Mouse (Mus musculus): ENCODE measurements around the gene Cdh4. TPM values are rescaled to one million over a fixed set of nuclear protein-coding genes. Genes with fewer than 3 reads are reported as not detected.

Gene Cdh4
- polyA plus RNA-seq, 1 experiment from 2014 or later, result 1.1 TPM

DNA sequence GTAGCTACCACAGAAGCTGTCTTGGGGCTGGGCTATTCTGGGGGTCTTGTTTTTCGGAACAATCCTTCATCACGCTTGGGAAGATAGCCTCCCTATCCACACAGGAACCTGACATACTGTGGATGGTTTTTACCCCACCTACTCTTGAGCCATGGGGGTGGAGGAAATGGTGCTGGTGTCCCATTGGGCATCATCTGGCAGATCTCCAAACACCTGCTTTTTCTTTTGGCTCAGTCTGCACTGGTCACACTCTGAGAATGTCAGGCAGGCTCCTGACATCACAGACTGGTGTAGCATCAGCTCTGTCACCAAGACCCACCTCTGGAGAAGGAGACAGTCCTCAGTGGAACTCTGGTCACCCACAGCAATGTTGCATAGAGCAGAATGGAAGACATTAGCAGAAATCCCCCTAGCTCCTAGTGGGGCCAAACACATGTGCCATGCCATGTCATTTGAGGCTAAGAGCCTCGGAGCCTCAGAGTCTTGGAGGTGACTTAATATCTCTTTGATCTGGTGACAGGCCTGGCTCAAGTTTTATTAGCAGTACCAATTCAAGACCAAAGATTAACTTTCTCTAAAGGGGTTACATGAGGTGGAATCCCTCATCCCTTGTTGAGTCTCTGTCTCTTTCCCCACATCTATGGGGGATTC, 95.7 kb downstream of the Cdh4 start:
- Histone ChIP-seq H3K4me3 (no peak overlapping the region), H3K4me2 (0 out of 2 replicates have a peak overlapping the region, but pooled peaks have one; percentile 7), H3K4me1 (replicated peaks) (no peaks in the 10 kb centered on the region; the same call in 1 of the 2 replicates), H3K9ac (no peak overlapping the region), H3K27me3 (replicated peaks) (peaks cover 10% of the 10 kb centered on the region; the same call in 1 of the 2 replicates), H3K9me3 (replicated peaks) (no peaks in the 10 kb centered on the region), H3K36me3 (no peaks in the 10 kb centered on the region), H3K27ac (ENCODE audit: poor library complexity, severe bottlenecking) (no peak overlapping the region)
- WGBS, result 49% methylated on average over 3 of the region's 3 CpGs
- ATAC-seq (ENCODE audit: insufficient number of reproducible peaks, low FRiP score), result peak; percentile 37; the same call in 1 of the 2 replicates

DNA sequence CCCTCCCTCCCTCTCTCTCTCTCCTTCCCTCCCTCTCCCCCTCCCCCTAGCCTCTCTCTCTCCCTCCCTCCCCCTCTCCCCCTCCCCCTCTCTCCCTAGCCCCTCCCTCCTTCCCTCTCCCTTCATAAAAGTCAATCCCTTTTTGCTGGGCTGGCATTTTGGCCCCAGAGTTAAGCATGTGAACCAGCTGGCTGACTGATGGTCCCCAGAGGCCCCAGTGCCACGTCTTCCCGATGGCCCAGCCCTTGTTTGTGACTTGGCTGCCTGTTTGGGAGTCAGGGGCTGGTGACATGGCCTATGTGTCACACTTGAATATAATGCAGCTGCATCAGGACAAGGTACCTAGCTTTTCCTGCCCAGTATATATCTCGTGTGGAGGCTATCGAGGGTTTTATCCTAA, 96.3 kb downstream of the Cdh4 start:
- no peak for ATAC-seq (ENCODE audit: insufficient number of reproducible peaks, low FRiP score)
- H3K27me3 ChIP-seq (replicated peaks), result 0 out of 2 replicates have a peak, but pooled peaks cover 10% of the 10 kb centered on the region
- no peak overlapping the region for H3K27ac ChIP-seq (ENCODE audit: poor library complexity, severe bottlenecking)
- no peak overlapping the region for H3K4me2 ChIP-seq
- H3K36me3 ChIP-seq, result no peaks in the 10 kb centered on the region
- no peaks in the 10 kb centered on the region for H3K9me3 ChIP-seq (replicated peaks)
- WGBS, result 53% methylated on average over 4 of the region's 4 CpGs
- no peak overlapping the region for H3K9ac ChIP-seq
- no peak overlapping the region for H3K4me3 ChIP-seq
- no peaks in the 10 kb centered on the region; the same call in 1 of the 2 replicates for H3K4me1 ChIP-seq (replicated peaks)

- Histone ChIP-seq H3K4me3 (no peak overlapping the region), H3K9me3 (replicated peaks) (no peaks in the 10 kb centered on the region), H3K4me2 (no peak overlapping the region), H3K36me3 (no peaks in the 10 kb centered on the region), H3K27me3 (replicated peaks) (0 out of 2 replicates have a peak, but pooled peaks cover 10% of the 10 kb centered on the region), H3K4me1 (replicated peaks) (no peaks in the 10 kb centered on the region; the same call in 1 of the 2 replicates), H3K9ac (no peak overlapping the region), H3K27ac (ENCODE audit: poor library complexity, severe bottlenecking) (no peak overlapping the region)
- no peak for ATAC-seq (ENCODE audit: insufficient number of reproducible peaks, low FRiP score)
- WGBS, result 41% methylated on average over 9 of the region's 9 CpGs
These were observed 97.5 kb downstream of the Cdh4 start for GRCm38 (mm10) chr2:179539532-179540245.

- Histone ChIP-seq H3K36me3 (no peaks in the 10 kb centered on the region), H3K4me3 (no peak overlapping the region), H3K27me3 (replicated peaks) (0 out of 2 replicates have a peak, but pooled peaks cover 10% of the 10 kb centered on the region), H3K9ac (no peak overlapping the region), H3K4me2 (no peak overlapping the region), H3K9me3 (replicated peaks) (no peaks in the 10 kb centered on the region), H3K27ac (ENCODE audit: poor library complexity, severe bottlenecking) (no peak overlapping the region), H3K4me1 (replicated peaks) (no peaks in the 10 kb centered on the region; the same call in 1 of the 2 replicates)
- ATAC-seq (ENCODE audit: insufficient number of reproducible peaks, low FRiP score), result no peak
- 88% methylated on average over 4 of the region's 4 CpGs for WGBS
These were observed 98.9 kb downstream of the Cdh4 start for GRCm38 (mm10) chr2:179541096-179541495.

DNA sequence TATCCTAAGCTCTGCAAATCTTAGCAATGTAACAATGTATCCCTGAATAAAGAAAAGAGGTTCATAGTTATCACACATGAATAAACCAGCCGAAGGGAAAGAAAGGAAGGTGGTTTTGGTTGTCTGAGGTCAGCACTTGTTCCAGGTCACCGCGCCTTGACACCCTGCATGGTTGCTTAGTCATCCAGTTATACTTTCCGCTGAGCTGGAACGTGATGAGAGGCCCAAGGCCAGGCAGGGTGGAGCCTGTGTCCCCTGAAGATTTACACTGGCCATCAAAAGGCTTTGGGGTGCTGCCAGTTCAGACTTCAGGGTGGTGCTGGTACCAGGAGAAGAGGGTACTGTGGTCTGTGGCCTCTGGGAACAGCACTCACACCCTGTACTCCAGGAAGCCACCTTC, 105.4 kb downstream of the Cdh4 start:
- Histone ChIP-seq H3K27ac (ENCODE audit: poor library complexity, severe bottlenecking) (no peak overlapping the region), H3K4me1 (replicated peaks) (no peaks in the 10 kb centered on the region), H3K36me3 (no peaks in the 10 kb centered on the region), H3K9ac (no peak overlapping the region), H3K9me3 (replicated peaks) (no peaks in the 10 kb centered on the region), H3K4me3 (no peak overlapping the region), H3K4me2 (no peak overlapping the region), H3K27me3 (replicated peaks) (no peaks in the 10 kb centered on the region)
- no peak for ATAC-seq (ENCODE audit: insufficient number of reproducible peaks, low FRiP score)
- WGBS, result 79% methylated on average over 5 of the region's 5 CpGs

DNA sequence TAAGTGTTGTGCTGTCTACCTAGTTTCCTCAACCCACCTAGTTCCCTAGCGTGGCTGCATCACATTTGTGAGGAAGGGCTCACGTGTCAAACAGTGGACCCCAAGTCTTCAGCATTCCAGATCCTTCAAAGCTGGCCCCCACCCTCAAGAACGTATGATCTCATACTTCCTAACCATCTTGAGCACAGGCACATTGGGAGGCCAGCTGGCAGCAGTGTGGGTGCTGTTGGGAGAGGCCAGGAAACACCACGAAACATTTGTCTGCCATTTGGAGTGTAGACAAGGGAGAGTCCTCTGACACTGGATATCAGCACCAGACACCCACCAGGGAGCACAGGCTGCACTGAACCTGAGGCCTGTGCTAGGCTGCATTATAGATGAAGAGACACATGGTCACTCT, 113.7 kb downstream of the Cdh4 start:
- no peak for ATAC-seq (ENCODE audit: insufficient number of reproducible peaks, low FRiP score)
- WGBS, result 65% methylated on average over 4 of the region's 4 CpGs
- Histone ChIP-seq H3K9me3 (replicated peaks) (no peaks in the 10 kb centered on the region), H3K27ac (ENCODE audit: poor library complexity, severe bottlenecking) (no peak overlapping the region), H3K4me1 (replicated peaks) (no peaks in the 10 kb centered on the region), H3K36me3 (no peaks in the 10 kb centered on the region), H3K4me2 (no peak overlapping the region), H3K27me3 (replicated peaks) (0 out of 2 replicates have a peak, but pooled peaks cover 4% of the 10 kb centered on the region), H3K4me3 (no peak overlapping the region), H3K9ac (no peak overlapping the region)

DNA sequence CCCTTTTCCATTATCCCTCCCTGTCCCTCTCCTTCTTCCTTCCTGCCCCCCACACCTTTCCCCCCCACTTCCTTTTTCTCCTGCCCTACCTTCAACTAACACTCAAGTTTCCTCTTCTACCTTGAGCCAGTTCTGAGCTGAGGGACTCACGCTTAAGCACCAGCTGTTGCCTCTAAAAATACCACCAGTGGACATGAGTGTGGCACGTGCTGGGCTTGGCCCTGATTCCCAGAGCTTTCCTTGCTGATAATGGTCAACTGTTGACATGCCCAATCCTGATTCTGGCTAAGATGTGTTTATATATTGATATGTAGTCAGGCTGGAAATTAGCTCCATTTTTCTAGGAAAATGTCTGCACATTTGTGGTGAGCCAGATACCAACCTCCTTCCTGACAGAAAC, 120.1 kb downstream of the Cdh4 start:
- no peak overlapping the region for H3K9ac ChIP-seq
- no peaks in the 10 kb centered on the region for H3K36me3 ChIP-seq
- no peak overlapping the region for H3K4me3 ChIP-seq
- H3K9me3 ChIP-seq (replicated peaks), result no peaks in the 10 kb centered on the region; the same call in 1 of the 2 replicates
- 19% methylated on average over 2 of the region's 2 CpGs for WGBS
- peaks cover 29% of the 10 kb centered on the region for H3K27me3 ChIP-seq (replicated peaks)
- peaks cover 8% of the 10 kb centered on the region for H3K4me1 ChIP-seq (replicated peaks)
- ATAC-seq (ENCODE audit: insufficient number of reproducible peaks, low FRiP score), result no peak
- no peak overlapping the region for H3K4me2 ChIP-seq
- no peak overlapping the region for H3K27ac ChIP-seq (ENCODE audit: poor library complexity, severe bottlenecking)

DNA sequence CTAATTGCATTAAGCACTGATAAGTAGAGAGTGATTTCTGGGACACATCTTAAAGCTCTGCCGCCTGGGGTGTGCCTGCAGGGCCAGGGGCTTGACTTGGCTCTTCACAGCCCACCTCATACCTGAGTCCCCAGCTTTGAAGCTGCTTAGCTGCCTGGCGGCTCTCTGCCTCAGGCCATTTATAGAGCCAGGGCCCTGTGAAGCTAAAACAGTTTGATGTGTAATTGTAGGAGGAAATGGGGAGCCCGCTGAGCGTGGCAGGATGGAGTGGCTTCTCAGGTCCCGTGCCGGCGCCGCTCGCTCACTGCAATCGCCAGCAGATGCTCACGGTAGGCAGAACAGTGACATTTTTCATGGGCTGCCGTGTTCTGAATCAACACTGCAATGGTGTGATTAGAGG, 123.4 kb downstream of the Cdh4 start:
- Histone ChIP-seq H3K36me3 (no peaks in the 10 kb centered on the region), H3K9ac (no peak overlapping the region), H3K4me1 (replicated peaks) (peaks cover 8% of the 10 kb centered on the region), H3K4me2 (peak overlapping the region; percentile 44), H3K27me3 (replicated peaks) (peaks cover 29% of the 10 kb centered on the region), H3K27ac (ENCODE audit: poor library complexity, severe bottlenecking) (no peak overlapping the region), H3K4me3 (no peak overlapping the region), H3K9me3 (replicated peaks) (peaks cover 8% of the 10 kb centered on the region)
- ATAC-seq (ENCODE audit: insufficient number of reproducible peaks, low FRiP score), result no peak
- WGBS, result 2% methylated on average over 12 of the region's 12 CpGs

- Histone ChIP-seq H3K27me3 (replicated peaks) (peaks cover 29% of the 10 kb centered on the region), H3K36me3 (no peaks in the 10 kb centered on the region), H3K4me3 (no peak overlapping the region), H3K4me1 (replicated peaks) (peaks cover 8% of the 10 kb centered on the region; the same call in 1 of the 2 replicates), H3K27ac (ENCODE audit: poor library complexity, severe bottlenecking) (no peak overlapping the region), H3K9me3 (replicated peaks) (peaks cover 8% of the 10 kb centered on the region), H3K9ac (no peak overlapping the region), H3K4me2 (no peak overlapping the region)
- 84% methylated on average over 8 of the region's 8 CpGs for WGBS
- no peak for ATAC-seq (ENCODE audit: insufficient number of reproducible peaks, low FRiP score)
These were observed 125.7 kb downstream of the Cdh4 start for GRCm38 (mm10) chr2:179567886-179568285.

GRCm38 (mm10) chr2:179569171-179569570, 126.9 kb downstream of the Cdh4 start:
- H3K4me1 ChIP-seq (replicated peaks), result peaks cover 8% of the 10 kb centered on the region; the same call in 1 of the 2 replicates
- 44% methylated on average over 10 of the region's 10 CpGs for WGBS
- no peak overlapping the region for H3K9ac ChIP-seq
- H3K27me3 ChIP-seq (replicated peaks), result peaks cover 29% of the 10 kb centered on the region
- peaks cover 9% of the 10 kb centered on the region for H3K9me3 ChIP-seq (replicated peaks)
- no peaks in the 10 kb centered on the region for H3K36me3 ChIP-seq
- H3K4me3 ChIP-seq, result no peak overlapping the region
- no peak overlapping the region for H3K27ac ChIP-seq (ENCODE audit: poor library complexity, severe bottlenecking)
- no peak for ATAC-seq (ENCODE audit: insufficient number of reproducible peaks, low FRiP score)
- H3K4me2 ChIP-seq, result no peak overlapping the region

DNA sequence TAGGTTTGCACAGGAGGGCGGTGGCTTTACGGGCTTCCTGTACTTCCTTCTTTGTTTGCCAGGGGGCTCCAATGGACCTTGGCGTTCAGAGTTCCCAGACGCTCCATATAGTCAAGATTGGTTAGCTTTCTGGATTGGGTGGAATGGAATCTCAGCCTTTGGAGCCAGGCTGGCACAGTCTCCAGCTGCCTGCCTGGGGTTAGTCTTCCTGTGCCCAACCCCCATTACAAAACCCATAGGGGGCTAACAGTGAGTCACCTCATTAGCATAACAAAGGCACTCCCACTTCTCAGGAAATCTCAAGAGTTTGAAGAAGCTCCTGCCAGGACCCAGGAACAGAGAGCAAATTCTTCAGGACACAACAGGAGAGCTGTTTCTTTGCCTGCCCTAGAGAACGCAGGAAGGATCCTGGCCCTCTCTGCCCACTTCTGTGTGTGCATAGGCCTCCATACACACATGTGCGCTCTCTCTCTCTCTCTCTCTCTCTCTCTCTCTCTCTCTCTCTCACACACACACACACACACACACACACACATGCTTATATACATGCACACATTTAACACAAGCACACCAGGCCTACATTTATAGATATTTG, 129.0 kb downstream of the Cdh4 start:
- ATAC-seq (ENCODE audit: insufficient number of reproducible peaks, low FRiP score), result no peak
- H3K27ac ChIP-seq (ENCODE audit: poor library complexity, severe bottlenecking), result no peak overlapping the region
- H3K9ac ChIP-seq, result no peak overlapping the region
- H3K4me1 ChIP-seq (replicated peaks), result no peaks in the 10 kb centered on the region
- H3K4me2 ChIP-seq, result no peak overlapping the region
- no peak overlapping the region for H3K4me3 ChIP-seq
- H3K9me3 ChIP-seq (replicated peaks), result peaks cover 13% of the 10 kb centered on the region
- WGBS, result 21% methylated on average over 6 of the region's 6 CpGs
- H3K36me3 ChIP-seq, result no peaks in the 10 kb centered on the region
- peaks cover 10% of the 10 kb centered on the region; the same call in 1 of the 2 replicates for H3K27me3 ChIP-seq (replicated peaks)
